Mouse (Mus musculus) megakaryocyte, adult 5-6 weeks (primary cell): ENCODE results near the gene Dhrs9. TPM values are rescaled to one million over a fixed set of nuclear protein-coding genes. Genes with fewer than 3 reads are reported as not detected.

Experiments
- ATAC-seq: 2 replicates; pipeline ENCODE4 v1.8.0; 2016; ENCODE audit warnings: mild to moderate bottlenecking, inconsistent platforms; ENCODE audit not compliant: poor library complexity, severe bottlenecking
- total RNA-seq, 2 experiments: library from RNA; stranded (forward) in 1 of 2; stranded (reverse) in 1 of 2; fragments of 153-499, 151-499 nt in 1 of 2; fragments of 221-1000, 200-1000 nt in 1 of 2; gene quantifications; 2 replicates each; pipeline versions ENCODE4 v1.2.3 to v1.2.4; 2015 to 2017

Dhrs9 gene
- total RNA-seq, 2 experiments from 2014 or later, result 12.4 to 16.2 TPM

DNA sequence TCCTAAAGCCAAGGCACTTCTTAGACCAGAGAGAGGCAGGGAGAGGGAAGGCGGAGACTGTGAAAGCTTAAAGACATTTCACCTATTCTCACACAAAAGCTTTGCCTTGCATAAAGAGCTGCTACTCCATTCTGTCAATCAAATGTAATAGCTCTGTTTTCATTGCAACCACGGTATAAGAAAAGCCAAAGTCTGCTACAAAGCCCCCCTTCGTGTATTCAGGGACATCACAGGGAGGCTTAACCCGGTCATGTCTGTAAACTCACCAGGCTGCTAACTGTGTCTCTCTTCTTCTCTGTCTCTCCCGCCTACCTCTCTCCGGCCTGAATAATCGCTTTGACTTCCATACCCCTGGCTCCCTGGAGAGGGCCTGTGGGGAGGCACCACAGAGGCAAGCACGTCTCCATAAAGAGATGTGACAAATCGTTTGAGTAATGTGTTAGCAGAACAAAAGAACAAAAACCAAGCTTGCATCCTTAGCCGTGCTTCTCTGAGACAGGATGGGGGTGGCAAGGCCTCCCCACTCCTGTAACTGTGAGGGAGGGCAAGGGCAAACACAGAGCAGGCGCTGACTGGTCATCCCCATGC lies 38.1 kb downstream of the Dhrs9 start:
- no peak for ATAC-seq

DNA sequence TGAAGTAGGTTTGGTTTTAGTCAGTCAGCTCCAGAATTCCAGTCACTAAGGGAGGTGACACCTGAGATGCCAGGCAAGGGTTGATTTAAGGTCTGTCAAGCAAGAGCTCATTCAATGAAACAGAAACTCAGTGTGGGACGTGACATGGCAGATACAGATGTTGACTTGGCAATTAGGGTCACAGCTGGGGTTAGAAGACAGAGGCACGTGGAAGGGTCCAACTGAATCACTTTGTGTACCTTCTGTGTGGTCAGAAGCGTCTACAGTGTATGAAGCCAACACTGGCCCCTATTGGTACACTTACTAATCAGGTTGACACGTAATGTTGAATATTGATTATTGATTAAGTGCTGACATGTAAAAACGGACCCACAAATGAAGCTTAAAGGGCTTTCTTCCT lies 44.6 kb downstream of the Dhrs9 start:
- ATAC-seq, result no peak

- ATAC-seq, result no peak
These were observed 45.8 kb downstream of the Dhrs9 start for GRCm38 (mm10) chr2:69426081-69426480.

- ATAC-seq, result no peak
These were observed 46.9 kb downstream of the Dhrs9 start for GRCm38 (mm10) chr2:69427141-69427540.

DNA sequence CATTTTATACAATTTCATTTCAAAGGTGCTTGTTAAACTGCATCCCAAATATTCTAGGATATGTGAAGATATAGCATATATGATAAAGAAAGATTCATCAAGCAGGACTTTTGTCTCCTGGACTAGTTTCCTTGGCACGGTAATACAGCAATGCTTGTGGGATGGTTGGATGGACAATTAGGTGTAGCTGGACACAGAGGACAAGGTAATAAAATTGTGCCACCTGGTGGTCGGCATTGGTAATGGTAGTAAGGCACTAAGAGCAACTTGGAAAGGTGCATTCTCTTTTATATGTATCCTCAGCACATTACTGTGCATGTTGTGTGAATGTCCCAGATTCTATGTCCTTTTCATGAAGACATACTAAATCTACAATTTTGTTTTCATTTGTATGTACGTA lies 47.9 kb downstream of the Dhrs9 start:
- ATAC-seq, result peak; percentile 86

DNA sequence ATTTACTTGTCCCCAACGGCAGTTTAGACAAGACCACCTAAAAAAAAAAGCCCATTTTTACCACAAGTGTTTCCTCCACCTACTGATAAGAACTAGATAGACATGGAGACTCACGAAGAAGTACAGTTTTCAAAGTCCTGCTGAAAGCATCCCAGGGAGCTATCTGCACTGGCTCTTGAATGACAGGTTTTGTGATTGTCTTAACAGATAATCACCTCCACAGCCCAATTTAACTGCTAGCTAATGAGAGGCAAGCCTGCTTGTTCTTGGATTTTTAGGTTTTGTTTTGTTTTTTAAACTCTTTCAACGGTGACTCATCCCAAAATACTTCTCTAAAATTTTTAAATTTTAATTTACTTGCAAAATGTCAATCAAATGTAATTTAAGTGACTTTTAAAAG lies 61.4 kb downstream of the Dhrs9 start:
- ATAC-seq, result no peak

GRCm38 (mm10) chr2:69445896-69446472 lies 65.7 kb downstream of the Dhrs9 start:
- ATAC-seq, result no peak

GRCm38 (mm10) chr2:69448581-69448980 lies 68.3 kb downstream of the Dhrs9 start:
- no peak for ATAC-seq

GRCm38 (mm10) chr2:69451128-69451527 lies 70.9 kb downstream of the Dhrs9 start:
- ATAC-seq, result no peak

Other genes starting within 250 kb of the Dhrs9 start
- gene Nostrin, start 244.6 kb upstream of the Dhrs9 start, total RNA-seq (2015), result 15.8 and 24.3 TPM in 2 replicates
- gene Nostrin, start 244.6 kb upstream of the Dhrs9 start, total RNA-seq (2017), result 25.1 and 26.7 TPM in 2 replicates
- gene Spc25, start 174.3 kb upstream of the Dhrs9 start, total RNA-seq (2015), result 101 and 107 TPM in 2 replicates
- gene Spc25, start 174.3 kb upstream of the Dhrs9 start, total RNA-seq (2017), result 116 and 134 TPM in 2 replicates
- gene G6pc2, start 169.4 kb upstream of the Dhrs9 start, total RNA-seq (2015), result not detected in 2 replicates
- gene G6pc2, start 169.4 kb upstream of the Dhrs9 start, total RNA-seq (2017), result not detected in 2 replicates
- gene Abcb11, start 37.8 kb upstream of the Dhrs9 start, total RNA-seq (2015), result not detected in 2 replicates
- gene Abcb11, start 37.8 kb upstream of the Dhrs9 start, total RNA-seq (2017), result not detected in 2 replicates
- gene Lrp2, start 205.6 kb downstream of the Dhrs9 start, total RNA-seq (2015), result not detected in 2 replicates
- gene Lrp2, start 205.6 kb downstream of the Dhrs9 start, total RNA-seq (2017), result not detected in 2 replicates